Mouse (Mus musculus) cerebellum, adult 2 months (tissue): ENCODE data around the gene Aktip. TPM values are rescaled to one million over a fixed set of nuclear protein-coding genes. Genes with fewer than 3 reads are reported as not detected.

Experiments
- DNase-seq, 2 experiments: peaks; one replicate each; pipeline ENCODE4 v3.0.0; 2021
- H3K27ac ChIP-seq: fragments of 200-500 bp; 2 replicates; pipeline ENCODE4 v1.5.1; 2012; ENCODE audit warnings: low read length, control low read depth, inconsistent platforms; ENCODE audit not compliant: insufficient read depth
- H3K27me3 ChIP-seq: fragments of 200-500 bp; 2 replicates; pipeline ENCODE4 v1.6.1; 2012; ENCODE audit warnings: inconsistent platforms, mild to moderate bottlenecking, low read length, moderate library complexity; ENCODE audit not compliant: control insufficient read depth, insufficient read depth
- H3K4me1 ChIP-seq: fragments of 200-500 bp; 2 replicates; pipeline ENCODE4 v1.6.1; 2011; ENCODE audit warnings: low read length; ENCODE audit not compliant: control insufficient read depth, insufficient read depth
- H3K4me3 ChIP-seq: fragments of 200-500 bp; replicated peaks from 2 replicates; pipeline ENCODE3; 2011; ENCODE audit warnings: mild to moderate bottlenecking, low read depth, low read length, control low read depth; ENCODE audit not compliant: insufficient read depth
- CTCF ChIP-seq: fragments of 200-500 bp; IDR thresholded peaks from 2 replicates; pipeline ENCODE4 v1.5.1; 2011; ENCODE audit warnings: low read depth, mild to moderate bottlenecking, control low read depth, low read length, moderate library complexity, borderline replicate concordance; ENCODE audit not compliant: insufficient read depth
- POLR2A ChIP-seq: fragments of 200-500 bp; IDR thresholded peaks from 2 replicates; pipeline ENCODE4 v1.6.1; 2011; ENCODE audit warnings: low read length, control low read depth, borderline replicate concordance; ENCODE audit not compliant: insufficient read depth
- WGBS: fragments of 180-500 bp; shearing (Covaris S2); methylation state at CpG from one replicate; pipeline ENCODE4 v1.1.7; 2018; 5-methylcytosine and 5-hydroxymethylcytosine counted together
- polyA plus RNA-seq: library from polyadenylated mRNA; depleted of rRNA; stranded (reverse); fragments of >200 nt; gene quantifications from 2 replicates; pipeline ENCODE4 v1.2.3, GENCODE M21; 2012; rRNA removed

The Aktip gene
- 133 and 151 TPM in 2 replicates for polyA plus RNA-seq

- TF ChIP-seq CTCF (no peak), POLR2A (no peak)
- 92% methylated on average over 7 of the region's 7 CpGs for WGBS
- Histone ChIP-seq H3K4me1 (no peaks in the 10 kb centered on the region), H3K27ac (no peak within 1 kb of the TSS), H3K4me3 (no peak within 1 kb of the TSS), H3K27me3 (no peaks in the 10 kb centered on the region)
- DNase-seq, result no peak
Observed at GRCm38 (mm10) chr8:91199876-91200275, at the start of gene Aktip. Gene Aktip, minus strand, starts transcription at chr8:91199976.

- Histone ChIP-seq H3K27ac (no peak overlapping the region), H3K4me1 (no peaks in the 10 kb centered on the region), H3K4me3 (no peak overlapping the region), H3K27me3 (no peaks in the 10 kb centered on the region)
- WGBS, result 84% methylated on average over 4 of the region's 4 CpGs
- TF ChIP-seq POLR2A (no peak), CTCF (no peak)
- DNase-seq, result no peak
Observed at GRCm38 (mm10) chr8:91245821-91246454, 46.2 kb upstream of the Aktip start.

GRCm38 (mm10) chr8:91242721-91243120 lies 42.9 kb upstream of the Aktip start:
- Histone ChIP-seq H3K4me3 (no peak overlapping the region), H3K4me1 (no peaks in the 10 kb centered on the region), H3K27me3 (no peaks in the 10 kb centered on the region), H3K27ac (no peak overlapping the region)
- no peak for TF ChIP-seq CTCF
- no peak for TF ChIP-seq POLR2A
- DNase-seq, result no peak
- WGBS, result 87% methylated on average over 1 of the region's 1 CpGs

- no peak overlapping the region for H3K4me3 ChIP-seq
- TF ChIP-seq CTCF (no peak), POLR2A (no peak)
- H3K27me3 ChIP-seq, result no peaks in the 10 kb centered on the region
- H3K4me1 ChIP-seq, result no peaks in the 10 kb centered on the region
- no peak for DNase-seq
- no peak overlapping the region for H3K27ac ChIP-seq
- 69% methylated on average over 8 of the region's 8 CpGs for WGBS
Observed at GRCm38 (mm10) chr8:91241873-91242519, 42.2 kb upstream of the Aktip start.

- WGBS, result 60% methylated on average over 5 of the region's 5 CpGs
- no peak overlapping the region for H3K27ac ChIP-seq
- H3K4me1 ChIP-seq, result no peaks in the 10 kb centered on the region
- TF ChIP-seq POLR2A, result no peak
- TF ChIP-seq CTCF, result no peak
- no peak for DNase-seq
- no peaks in the 10 kb centered on the region for H3K27me3 ChIP-seq
- H3K4me3 ChIP-seq, result no peak overlapping the region
Observed at GRCm38 (mm10) chr8:91241371-91241770, 41.6 kb upstream of the Aktip start.

- no peak for TF ChIP-seq POLR2A
- TF ChIP-seq CTCF, result no peak
Observed at GRCm38 (mm10) chr8:91237191-91237590, 37.4 kb upstream of the Aktip start.

GRCm38 (mm10) chr8:91234097-91234496 lies 34.3 kb upstream of the Aktip start:
- no peaks in the 10 kb centered on the region for H3K27me3 ChIP-seq
- WGBS, result 67% methylated on average over 2 of the region's 2 CpGs
- no peak overlapping the region for H3K4me3 ChIP-seq
- H3K27ac ChIP-seq, result no peak overlapping the region
- DNase-seq, result no peak
- H3K4me1 ChIP-seq, result no peaks in the 10 kb centered on the region
- no peak for TF ChIP-seq CTCF
- TF ChIP-seq POLR2A, result no peak

More at GRCm38 (mm10) chr8:91237191-91237590, 37.4 kb upstream of the Aktip start:
- H3K4me3 ChIP-seq, result no peak overlapping the region
- no peaks in the 10 kb centered on the region for H3K27me3 ChIP-seq
- no peak for DNase-seq
- 85% methylated on average over 2 of the region's 2 CpGs for WGBS
- no peak overlapping the region for H3K27ac ChIP-seq
- H3K4me1 ChIP-seq, result no peaks in the 10 kb centered on the region

- Histone ChIP-seq H3K27me3 (no peaks in the 10 kb centered on the region), H3K4me1 (peaks cover 2% of the 10 kb centered on the region), H3K4me3 (no peak overlapping the region), H3K27ac (peak overlapping the region; percentile 48; the same call in 1 of the 2 replicates)
- peak; percentile 47 to 74 for DNase-seq
- 15% methylated on average over 7 of the region's 7 CpGs for WGBS
- TF ChIP-seq CTCF (no peak), POLR2A (no peak)
Observed at GRCm38 (mm10) chr8:91227421-91227841, 27.7 kb upstream of the Aktip start.
